Mouse (Mus musculus) layer of hippocampus, postnatal 14 days (tissue): Measurements from ENCODE around the gene Ddah1. TPM values are rescaled to one million over a fixed set of nuclear protein-coding genes. Genes with fewer than 3 reads are reported as not detected.
A peak's percentile ranks its signal among the peaks of the same experiment; 100 is the strongest.
"Not testable (repeated sequence)": the region's sequence is repeated elsewhere in the genome, so short reads cannot be mapped to it uniquely, and the experiment has no call there.

Source experiments
- DNase-seq, 2 experiments: peaks; one replicate each; pipeline ENCODE4 v3.0.0; 2021 to 2022; ENCODE audit warnings: low spot score in 2 of 2, mixed read lengths in 1 of 2
- total RNA-seq, 2 experiments: library from RNA; stranded (reverse); gene quantifications; 2 replicates each; pipeline ENCODE4 v1.2.3; 2021

Ddah1 gene
- total RNA-seq, 2 experiments from 2014 or later: 62.6 to 72.2 TPM

DNA sequence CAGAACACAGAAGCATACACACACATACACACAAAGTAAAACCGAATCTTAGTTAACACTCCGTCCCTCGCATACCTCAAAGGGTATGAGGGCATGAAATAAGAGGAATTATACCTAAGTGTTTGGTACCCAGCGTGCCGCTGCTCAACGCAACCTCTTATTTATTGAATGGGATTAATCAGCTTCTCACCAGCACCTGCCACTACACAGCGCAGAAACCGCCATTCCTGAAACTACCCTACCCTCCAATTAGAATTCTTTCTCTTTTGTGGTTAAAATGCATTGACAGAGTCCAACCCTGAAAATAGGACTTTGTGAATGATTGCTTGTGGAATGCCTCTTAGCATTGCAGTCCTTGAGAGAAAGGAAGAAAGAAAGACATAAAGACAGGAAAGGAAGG is 145.1 kb downstream of the Ddah1 start:
- DNase-seq: no peak

GRCm38 (mm10) chr3:145904850-145905776 is 146.6 kb downstream of the Ddah1 start:
- DNase-seq: peak; percentile 65

DNA sequence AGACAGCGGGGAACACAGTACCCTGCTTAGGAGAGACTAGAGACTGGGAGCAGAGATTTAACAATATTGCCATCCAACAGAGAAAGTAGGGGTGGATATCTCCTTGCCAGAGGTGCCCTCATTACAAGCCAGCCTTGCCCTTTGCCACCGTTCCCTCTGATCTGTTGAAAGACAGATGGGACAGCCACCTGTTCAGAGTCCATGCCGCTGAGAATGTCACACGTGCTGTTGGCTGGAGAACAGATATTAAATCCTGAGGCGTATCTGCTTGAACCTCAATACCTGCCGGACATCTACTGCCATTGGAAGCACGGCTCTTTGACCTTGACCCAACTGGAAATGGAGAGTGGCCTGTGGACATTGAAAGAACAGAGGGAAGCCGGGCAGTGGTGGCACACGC is 148.1 kb downstream of the Ddah1 start:
- no peak for DNase-seq

DNA sequence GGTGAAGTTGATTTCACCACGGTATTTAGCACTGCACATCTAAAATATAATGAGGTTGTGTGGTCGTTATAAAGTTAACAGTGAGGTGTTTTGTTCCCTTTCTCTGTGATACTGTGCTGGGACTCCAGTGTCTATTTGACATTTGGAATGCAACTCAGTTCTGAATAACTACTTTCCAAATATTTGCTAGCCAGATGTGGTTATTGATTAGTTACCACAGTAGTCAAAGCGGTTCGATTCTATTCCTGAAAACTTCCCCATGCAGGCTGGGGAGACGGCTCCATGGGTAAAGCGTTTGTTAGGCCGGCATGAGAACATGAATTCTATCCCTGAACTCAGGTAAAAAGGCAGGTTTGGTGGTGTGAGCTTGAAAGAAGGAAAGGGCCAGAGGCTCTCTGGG is 154.0 kb downstream of the Ddah1 start:
- DNase-seq: no peak

GRCm38 (mm10) chr3:145913263-145913662 is 154.8 kb downstream of the Ddah1 start:
- no peak for DNase-seq

- DNase-seq: not testable (repeated sequence)
These were observed 155.5 kb downstream of the Ddah1 start for GRCm38 (mm10) chr3:145913942-145914341.

- no peak for DNase-seq
These were observed 157.9 kb downstream of the Ddah1 start for GRCm38 (mm10) chr3:145916374-145916773.

GRCm38 (mm10) chr3:145916826-145917225 is 158.4 kb downstream of the Ddah1 start:
- no peak for DNase-seq

- no peak for DNase-seq
These were observed 163.8 kb downstream of the Ddah1 start, which contains the start of gene Bcl10 for GRCm38 (mm10) chr3:145922019-145922854. Gene Bcl10 (plus strand): TSS chr3:145922804.

DNA sequence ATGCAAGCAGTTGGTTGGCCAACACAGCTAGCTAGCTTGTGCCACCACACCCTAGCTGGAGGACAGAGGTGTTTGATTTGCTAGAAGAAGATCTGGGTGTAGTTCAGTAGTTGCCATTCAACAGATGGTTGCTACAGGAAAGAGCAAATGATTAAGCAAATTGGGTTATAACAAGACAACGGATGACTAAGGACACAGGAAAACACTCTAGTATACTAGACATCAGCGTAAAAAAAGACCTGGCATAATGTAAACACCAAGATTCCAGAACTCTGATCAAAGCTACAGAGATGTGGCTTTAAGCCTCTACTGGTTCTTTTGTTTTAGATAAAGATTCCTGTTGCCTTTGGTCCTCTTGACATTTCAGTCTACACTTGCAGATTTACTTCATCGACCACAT is 164.5 kb downstream of the Ddah1 start:
- DNase-seq: no peak

GRCm38 (mm10) chr3:145923874-145924577 is 165.6 kb downstream of the Ddah1 start:
- peak; percentile 95 to 99 for DNase-seq

- peak; percentile 64 to 71 for DNase-seq
These were observed 166.3 kb downstream of the Ddah1 start for GRCm38 (mm10) chr3:145924649-145925337.

DNA sequence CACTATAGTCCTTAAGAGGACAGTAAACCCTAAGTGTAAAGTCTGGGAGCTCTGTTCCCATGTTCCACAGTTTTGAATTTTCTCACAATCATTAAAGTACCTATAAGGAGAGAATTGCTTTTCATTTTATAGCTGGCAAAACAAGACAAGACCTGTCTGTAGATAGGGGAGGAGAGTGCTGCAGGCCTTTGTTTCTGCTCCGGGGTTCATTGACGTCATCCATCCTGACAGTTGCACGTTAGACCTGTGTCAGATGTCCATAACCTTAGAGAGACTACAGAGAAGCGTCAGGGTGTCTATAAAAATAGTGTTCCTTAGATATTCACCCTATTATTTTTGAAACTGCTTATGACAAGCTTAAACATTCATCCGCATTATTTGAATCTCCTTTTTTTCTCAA is 167.0 kb downstream of the Ddah1 start:
- no peak for DNase-seq

DNA sequence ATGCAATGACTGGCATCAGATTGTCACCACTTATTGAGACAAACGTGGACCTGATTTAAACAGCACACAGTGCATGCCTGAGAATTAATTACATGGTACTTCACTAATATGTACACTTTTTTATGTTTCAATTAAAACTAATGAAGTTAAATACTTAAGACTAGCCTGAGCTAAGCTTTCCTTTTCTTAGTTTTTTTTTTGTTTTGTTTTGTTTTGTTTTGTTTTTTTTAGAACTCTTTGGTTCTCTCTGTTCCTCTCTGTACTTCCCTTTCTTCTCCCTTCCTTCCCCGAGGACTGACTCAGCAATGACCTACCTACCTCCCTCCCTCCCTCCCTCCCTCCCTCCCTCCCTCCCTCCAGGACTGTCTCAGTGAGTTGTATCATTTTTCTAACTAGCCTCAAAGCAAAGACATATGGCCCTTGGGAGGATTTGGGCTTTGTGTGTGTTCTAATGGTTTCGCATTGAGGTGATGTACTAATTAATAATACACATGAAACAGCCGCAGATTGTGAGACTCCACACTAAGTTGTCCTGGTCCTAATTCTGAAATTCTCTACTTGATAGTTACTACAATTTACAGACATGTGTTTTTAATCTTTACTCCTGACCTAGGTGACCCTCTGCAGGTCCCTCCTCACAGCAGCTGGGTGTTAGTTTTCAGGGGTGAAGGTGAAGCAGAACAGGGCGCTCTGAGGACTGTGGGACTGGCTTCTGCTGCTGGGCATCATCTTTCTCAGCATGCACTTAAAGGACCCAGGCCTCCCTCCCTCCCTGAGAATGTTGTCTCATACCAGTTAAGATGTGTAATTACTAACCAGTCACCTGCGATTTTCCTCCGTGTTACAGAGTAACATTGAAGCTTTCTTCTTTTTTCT is 171.3 kb downstream of the Ddah1 start:
- no peak for DNase-seq

GRCm38 (mm10) chr3:145933845-145934244 is 175.4 kb downstream of the Ddah1 start:
- DNase-seq: no peak

- peak; percentile 89 to 92 for DNase-seq
These were observed 179.3 kb downstream of the Ddah1 start, which contains the start of gene 2410004B18Rik for GRCm38 (mm10) chr3:145937505-145938404. Gene 2410004B18Rik (plus strand): TSS chr3:145938014.

DNA sequence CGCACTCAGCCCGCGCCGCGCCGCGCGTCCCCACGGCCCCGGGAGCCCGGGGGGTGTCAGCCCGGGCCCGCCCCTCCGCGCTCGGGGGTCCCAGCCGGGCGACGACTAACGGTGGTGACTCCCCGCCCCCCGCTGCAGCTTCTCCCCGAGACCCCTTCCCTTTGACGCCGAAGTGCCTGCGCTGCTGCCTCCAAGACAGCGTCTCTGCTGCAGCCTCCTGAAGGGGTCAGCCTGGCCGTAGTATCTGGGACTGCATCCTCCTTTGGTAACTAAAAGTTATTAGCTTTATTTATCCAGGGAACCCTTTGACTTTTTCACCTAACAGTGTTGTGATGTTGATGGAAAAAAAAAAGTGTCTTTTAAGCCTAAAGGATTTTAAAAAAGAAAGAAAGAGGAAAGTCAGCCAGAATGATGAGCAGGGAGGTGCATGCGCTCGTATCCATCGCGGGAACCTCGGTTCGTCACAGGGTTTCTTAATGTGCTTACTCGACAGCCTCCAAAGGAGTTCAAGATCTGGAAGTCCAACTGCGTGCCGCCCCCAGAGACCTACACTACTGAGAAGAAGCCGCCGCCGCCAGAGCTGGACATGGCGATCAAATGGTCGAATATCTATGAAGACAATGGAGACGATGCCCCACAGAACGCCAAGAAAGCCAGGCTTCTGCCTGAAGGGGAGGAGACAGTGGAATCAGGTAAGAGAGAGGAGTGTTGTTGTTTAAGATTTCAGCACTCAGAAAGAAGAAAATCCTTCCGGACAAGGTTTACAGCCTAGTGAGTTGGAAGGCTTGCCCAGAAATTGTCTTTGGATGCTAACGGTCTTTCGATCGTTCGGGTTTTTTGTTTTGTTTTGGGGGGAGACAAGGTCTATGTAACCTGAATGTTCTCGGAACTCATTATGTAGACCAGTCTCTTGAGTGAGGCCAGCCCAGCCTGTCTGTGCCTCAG is 180.2 kb downstream of the Ddah1 start:
- DNase-seq: no peak
